Mouse (Mus musculus) forebrain, embryonic 16.5 days (tissue): ENCODE measurements around the gene Ldhd. TPM values are rescaled to one million over a fixed set of nuclear protein-coding genes. Genes with fewer than 3 reads are reported as not detected.

Experiments used
- ATAC-seq: fragments of 200-750 bp; cut with Nextera tagmentation; 2 replicates; pipeline ENCODE4 v1.8.0; 2017; ENCODE audit warnings: mild to moderate bottlenecking, moderate library complexity
- H3K27ac ChIP-seq: fragments of 300-500 bp; sonication (generic); 2 replicates; pipeline ENCODE4 v1.5.1; 2014; ENCODE audit warnings: low read length, control low read depth
- H3K27me3 ChIP-seq: fragments of 300-500 bp; sonication (generic); replicated peaks from 2 replicates; pipeline ENCODE4 v1.6.1; 2014; ENCODE audit warnings: low read length; ENCODE audit not compliant: control insufficient read depth, insufficient read depth
- H3K36me3 ChIP-seq: fragments of 300-500 bp; sonication (generic); 2 replicates; pipeline ENCODE4 v1.6.1; 2014; ENCODE audit not compliant: control insufficient read depth, insufficient read depth
- H3K4me1 ChIP-seq: fragments of 300-500 bp; sonication (generic); replicated peaks from 2 replicates; pipeline ENCODE4 v1.6.1; 2014; ENCODE audit warnings: low read length; ENCODE audit not compliant: control insufficient read depth, insufficient read depth
- H3K4me2 ChIP-seq: fragments of 300-500 bp; sonication (generic); 2 replicates; pipeline ENCODE4 v1.6.1; 2014; ENCODE audit warnings: mild to moderate bottlenecking, low read length, control low read depth
- H3K4me3 ChIP-seq: fragments of 300-500 bp; sonication (generic); replicated peaks from 2 replicates; pipeline ENCODE4 v1.5.1; 2014; ENCODE audit warnings: mild to moderate bottlenecking, low read length, control low read depth
- H3K9ac ChIP-seq: fragments of 300-500 bp; sonication (generic); replicated peaks from 2 replicates; pipeline ENCODE4 v1.6.1; 2014; ENCODE audit warnings: low read depth, low read length, control low read depth
- H3K9me3 ChIP-seq: fragments of 300-500 bp; sonication (generic); 2 replicates; pipeline ENCODE4 v1.6.1; 2016; ENCODE audit warnings: low read length; ENCODE audit not compliant: control insufficient read depth
- WGBS: fragments of 180-500 bp; shearing (Covaris S2); extraction: QIAGEN DNeasy Blood & Tissue Kit; methylation state at CpG from one replicate; pipeline ENCODE4 v1.1.7; 2014; 5-methylcytosine and 5-hydroxymethylcytosine counted together
- polyA plus RNA-seq: library from polyadenylated mRNA; unstranded; fragments of >200 nt; fragmentation: Nextera tagmentation; extraction: Ambion mirVana; gene quantifications from 2 replicates; pipeline ENCODE4 v1.2.1, GENCODE M21; 2015

Ldhd gene
- polyA plus RNA-seq, result 0.71 TPM in 2 replicates

DNA sequence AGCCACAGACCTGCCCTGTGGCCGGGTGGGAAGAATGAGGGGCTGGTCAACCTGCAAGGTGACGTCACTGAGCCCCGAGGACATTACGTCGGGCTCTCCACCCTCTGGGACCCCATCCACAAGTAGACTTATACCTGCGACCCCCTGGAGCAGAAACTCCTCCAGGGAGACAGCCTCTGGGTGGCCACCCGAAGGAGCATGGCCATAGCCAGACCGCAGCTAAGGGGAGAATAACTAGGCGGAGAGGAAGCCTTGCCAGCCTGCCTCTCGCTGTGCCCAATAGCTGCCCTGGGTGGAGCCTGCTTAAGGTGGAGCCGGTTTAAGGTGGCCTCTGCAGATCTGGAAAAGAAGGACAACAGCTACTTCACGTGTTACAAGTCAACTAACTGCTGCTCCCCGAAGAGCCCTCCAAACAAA is at the start of gene Ldhd:
Gene Ldhd, minus strand, starts transcription at position 270 of the 417 bp plus-strand sequence.
- H3K9ac ChIP-seq, result peak within 1 kb of the TSS; percentile 18; the same call in 1 of the 2 replicates
- ATAC-seq, result no peak
- no peaks in the 10 kb centered on the region for H3K9me3 ChIP-seq
- H3K4me3 ChIP-seq, result peak within 1 kb of the TSS; percentile 28
- peak within 1 kb of the TSS; percentile 42 for H3K4me2 ChIP-seq
- H3K36me3 ChIP-seq, result no peaks in the 10 kb centered on the region
- H3K27ac ChIP-seq, result no peak within 1 kb of the TSS
- WGBS, result 24% methylated on average over 13 of the region's 13 CpGs
- H3K27me3 ChIP-seq, result no peaks in the 10 kb centered on the region
- peaks cover 4% of the 10 kb centered on the region for H3K4me1 ChIP-seq

DNA sequence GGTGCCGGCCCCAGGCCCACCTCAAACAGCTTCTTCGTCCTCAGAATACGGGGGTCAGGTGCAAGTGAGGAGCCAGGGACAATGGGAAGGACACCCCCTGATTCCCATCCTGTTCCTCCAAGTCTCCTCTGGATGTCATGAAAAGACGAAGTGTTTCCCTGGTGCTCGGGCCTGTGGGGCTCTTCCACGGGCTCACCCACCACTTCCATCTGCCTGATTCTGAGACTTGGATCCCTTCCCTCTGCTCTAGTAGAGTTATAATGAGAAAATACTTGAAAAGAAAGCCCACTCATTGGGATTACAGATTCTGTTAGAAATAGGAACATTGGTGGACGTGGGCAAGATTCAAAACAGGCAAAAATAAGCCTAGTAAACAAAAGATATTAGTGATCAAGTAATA is 48.7 kb upstream of the Ldhd start:
- Histone ChIP-seq H3K4me3 (no peak overlapping the region), H3K4me1 (no peaks in the 10 kb centered on the region), H3K36me3 (no peaks in the 10 kb centered on the region), H3K27me3 (no peaks in the 10 kb centered on the region), H3K27ac (no peak overlapping the region), H3K9me3 (peaks cover 2% of the 10 kb centered on the region; the same call in 1 of the 2 replicates), H3K4me2 (no peak overlapping the region), H3K9ac (no peak overlapping the region)
- no peak for ATAC-seq
- WGBS, result 87% methylated on average over 7 of the region's 7 CpGs

DNA sequence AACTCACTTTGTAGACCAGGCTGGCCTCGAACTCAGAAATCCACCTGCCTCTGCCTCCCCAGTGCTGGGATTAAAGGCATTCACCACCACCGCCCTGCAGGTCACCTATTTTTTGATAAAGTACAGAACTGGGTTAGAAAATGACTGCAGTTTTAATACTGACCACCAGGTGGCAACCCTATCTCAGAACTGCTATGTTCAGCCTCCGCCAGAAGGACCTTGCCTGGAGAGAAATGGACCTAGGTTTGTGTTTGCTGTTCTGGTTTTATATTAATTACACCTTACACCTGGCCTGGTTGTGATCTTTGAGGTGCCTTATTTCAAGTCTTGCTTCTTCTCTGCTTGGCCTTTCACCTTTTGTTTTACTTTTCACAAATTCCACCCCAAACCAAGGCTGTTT is 47.9 kb upstream of the Ldhd start:
- Histone ChIP-seq H3K9ac (no peak overlapping the region), H3K27ac (no peak overlapping the region), H3K4me1 (no peaks in the 10 kb centered on the region), H3K4me3 (no peak overlapping the region), H3K4me2 (no peak overlapping the region), H3K36me3 (no peaks in the 10 kb centered on the region), H3K9me3 (peaks cover 2% of the 10 kb centered on the region; the same call in 1 of the 2 replicates), H3K27me3 (no peaks in the 10 kb centered on the region)
- 28% methylated on average over 3 of the region's 3 CpGs for WGBS
- no peak for ATAC-seq

DNA sequence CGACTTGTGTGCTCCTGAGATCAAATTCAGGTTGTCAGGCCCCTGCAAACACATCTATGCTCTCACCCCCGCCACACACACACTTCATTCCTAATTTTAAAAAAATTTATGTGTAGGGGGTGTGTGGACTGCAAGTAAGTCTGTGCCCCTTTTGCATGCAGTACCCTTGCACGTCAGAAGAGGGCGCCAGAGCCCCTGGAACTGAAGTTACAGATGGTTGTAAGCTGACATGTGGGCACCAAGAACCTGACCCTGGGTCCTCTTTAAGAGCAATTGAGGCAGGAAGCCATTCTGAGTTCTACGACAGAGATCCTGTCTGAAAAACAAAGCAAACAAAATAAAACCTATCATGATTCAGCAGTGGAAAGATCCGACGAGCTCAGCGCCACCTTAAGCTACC is 46.1 kb upstream of the Ldhd start:
- 79% methylated on average over 8 of the region's 8 CpGs for WGBS
- ATAC-seq, result no peak
- Histone ChIP-seq H3K4me2 (no peak overlapping the region), H3K4me3 (no peak overlapping the region), H3K27me3 (no peaks in the 10 kb centered on the region), H3K27ac (no peak overlapping the region), H3K9me3 (peaks cover 2% of the 10 kb centered on the region; the same call in 1 of the 2 replicates), H3K9ac (no peak overlapping the region), H3K36me3 (no peaks in the 10 kb centered on the region), H3K4me1 (no peaks in the 10 kb centered on the region)

DNA sequence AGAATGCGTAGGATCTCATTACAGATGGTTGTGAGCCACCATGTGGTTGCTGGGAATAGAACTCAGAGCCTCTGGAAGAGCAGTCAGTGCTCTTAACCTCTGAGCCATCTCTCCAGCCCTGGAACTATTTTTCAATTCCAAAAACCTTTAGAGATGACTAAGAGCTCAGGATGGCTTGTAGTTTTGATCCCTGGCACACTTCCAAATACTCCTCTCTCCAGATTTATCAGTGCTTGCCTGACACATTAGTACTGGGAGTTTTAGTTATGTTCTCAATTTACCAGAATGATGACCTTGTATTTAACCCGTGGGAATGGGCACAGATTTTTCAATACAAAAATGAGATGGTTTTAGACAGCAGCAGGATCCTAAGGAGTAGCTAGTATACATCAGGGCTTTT is 36.6 kb upstream of the Ldhd start:
- Histone ChIP-seq H3K9me3 (no peaks in the 10 kb centered on the region), H3K9ac (no peak overlapping the region), H3K27me3 (no peaks in the 10 kb centered on the region), H3K27ac (no peak overlapping the region), H3K4me3 (no peak overlapping the region), H3K4me2 (no peak overlapping the region), H3K4me1 (no peaks in the 10 kb centered on the region), H3K36me3 (peaks cover 21% of the 10 kb centered on the region)
- 92% methylated on average over 2 of the region's 2 CpGs for WGBS
- no peak for ATAC-seq

DNA sequence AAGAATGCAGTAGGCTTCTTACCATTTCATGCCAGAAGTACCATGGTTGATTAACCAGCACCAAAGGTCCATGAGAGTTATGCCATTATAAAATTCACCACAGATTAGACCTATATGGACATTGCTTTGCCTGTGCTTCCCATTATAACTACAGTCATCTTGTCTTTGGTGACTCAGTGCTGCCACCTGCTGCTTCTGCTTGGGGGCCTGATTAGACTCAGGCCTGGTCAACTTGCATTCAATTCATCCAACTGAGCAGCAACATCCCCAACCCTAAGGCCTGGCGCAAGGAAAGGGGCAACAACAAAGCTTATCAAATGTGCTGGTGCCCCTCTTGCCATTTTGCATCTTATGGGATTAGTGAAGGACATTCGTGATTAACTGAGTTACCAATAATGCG is 32.3 kb upstream of the Ldhd start:
- H3K27me3 ChIP-seq, result no peaks in the 10 kb centered on the region
- H3K4me2 ChIP-seq, result no peak overlapping the region
- H3K4me3 ChIP-seq, result no peak overlapping the region
- H3K36me3 ChIP-seq, result peaks cover 2% of the 10 kb centered on the region; the same call in 1 of the 2 replicates
- no peaks in the 10 kb centered on the region for H3K4me1 ChIP-seq
- no peak overlapping the region for H3K9ac ChIP-seq
- H3K27ac ChIP-seq, result no peak overlapping the region
- 87% methylated on average over 3 of the region's 3 CpGs for WGBS
- H3K9me3 ChIP-seq, result no peaks in the 10 kb centered on the region
- ATAC-seq, result no peak

DNA sequence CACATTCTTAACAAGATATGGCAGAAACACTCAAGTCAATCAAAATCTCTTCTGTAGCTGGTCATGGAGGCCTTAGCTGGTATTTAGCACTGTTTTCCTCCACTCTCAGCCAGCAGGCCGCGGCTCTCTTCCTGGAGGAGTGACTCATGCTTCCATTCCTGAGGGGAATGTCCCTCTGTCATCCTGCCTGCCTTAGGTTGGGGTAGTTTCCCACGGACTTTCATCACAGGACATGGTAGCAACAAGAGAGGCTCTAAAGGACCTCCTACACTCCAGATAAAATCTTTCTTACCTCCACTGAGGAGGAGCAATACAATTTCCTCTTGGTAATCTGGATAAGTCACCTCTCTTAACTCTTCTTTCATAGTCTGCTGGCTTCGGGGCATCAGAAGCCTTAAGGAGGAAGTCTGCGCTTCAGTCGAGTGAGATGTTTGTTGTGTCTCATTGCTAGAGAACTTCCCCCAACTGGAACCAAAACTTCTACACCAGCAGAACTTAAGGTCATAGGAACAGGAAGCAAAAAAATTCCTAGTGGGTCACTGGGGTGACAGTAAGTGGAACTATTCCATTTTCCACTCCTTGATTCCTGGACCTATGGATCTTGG is 28.7 kb upstream of the Ldhd start:
- Histone ChIP-seq H3K27ac (no peak overlapping the region), H3K9ac (no peak overlapping the region)

DNA sequence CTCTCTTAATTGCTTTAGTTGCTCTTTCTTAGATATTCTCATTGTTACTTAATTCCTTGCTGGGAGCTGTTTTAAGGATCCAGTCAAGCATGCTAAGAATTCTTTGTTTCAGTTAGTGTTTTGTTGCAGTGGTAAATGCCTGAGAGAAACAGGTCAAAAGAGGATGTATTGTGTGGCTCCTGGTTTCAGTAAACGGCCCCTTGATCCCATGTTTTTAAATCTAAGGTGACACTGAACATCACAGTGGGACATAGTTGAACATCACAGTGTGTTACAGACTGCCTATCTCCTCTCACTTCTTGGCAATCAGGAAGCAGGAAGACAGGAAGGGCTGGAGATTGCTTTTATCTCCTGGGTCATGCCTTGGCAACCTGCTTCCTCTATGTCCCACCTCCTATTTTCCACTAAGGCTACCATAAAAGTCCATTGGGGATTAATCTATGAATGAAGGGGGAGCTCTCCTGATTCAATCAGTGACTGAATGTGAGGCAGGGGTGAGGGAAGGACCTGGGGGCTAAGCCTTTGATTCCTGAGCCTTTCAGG is 27.2 kb upstream of the Ldhd start:
- Histone ChIP-seq H3K4me1 (0 out of 2 replicates have a peak, but pooled peaks cover 2% of the 10 kb centered on the region), H3K4me2 (no peak overlapping the region), H3K36me3 (peaks cover 2% of the 10 kb centered on the region; the same call in 1 of the 2 replicates), H3K27ac (no peak overlapping the region), H3K4me3 (no peak overlapping the region), H3K9me3 (no peaks in the 10 kb centered on the region), H3K9ac (no peak overlapping the region), H3K27me3 (no peaks in the 10 kb centered on the region)
- ATAC-seq, result no peak
- 14% methylated on average over 1 of the region's 1 CpGs for WGBS

More for the DNA sequence above, 28.7 kb upstream of the Ldhd start:
- Histone ChIP-seq H3K4me1 (0 out of 2 replicates have a peak, but pooled peaks cover 2% of the 10 kb centered on the region), H3K9me3 (no peaks in the 10 kb centered on the region), H3K4me3 (no peak overlapping the region), H3K27me3 (no peaks in the 10 kb centered on the region), H3K4me2 (no peak overlapping the region), H3K36me3 (peaks cover 2% of the 10 kb centered on the region; the same call in 1 of the 2 replicates)
- no peak for ATAC-seq
- 93% methylated on average over 6 of the region's 6 CpGs for WGBS

DNA sequence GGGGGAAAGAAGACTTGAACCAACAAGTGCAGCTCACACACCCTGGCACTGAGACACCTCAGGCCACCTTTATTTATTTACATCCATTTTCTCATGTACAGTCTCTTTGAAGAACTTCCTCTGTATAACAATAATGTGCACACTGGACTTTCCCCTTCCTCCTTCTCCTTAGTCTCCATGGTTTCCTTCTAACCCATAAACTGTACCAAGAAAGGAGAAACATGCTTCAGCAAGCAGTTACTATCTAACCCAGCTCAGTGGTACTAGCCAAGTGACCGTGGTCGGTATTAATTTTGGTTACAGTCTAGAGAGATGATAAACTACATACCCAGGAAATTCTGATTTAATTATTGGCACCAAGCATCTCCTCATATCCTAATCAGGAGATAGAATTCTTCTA is 23.4 kb upstream of the Ldhd start:
- 0 out of 2 replicates have a peak, but pooled peaks cover 2% of the 10 kb centered on the region for H3K4me1 ChIP-seq
- no peak for ATAC-seq
- H3K27ac ChIP-seq, result no peak overlapping the region
- H3K4me3 ChIP-seq, result no peak overlapping the region
- no peaks in the 10 kb centered on the region for H3K27me3 ChIP-seq
- no peaks in the 10 kb centered on the region for H3K9me3 ChIP-seq
- no peaks in the 10 kb centered on the region for H3K36me3 ChIP-seq
- no peak overlapping the region for H3K9ac ChIP-seq
- H3K4me2 ChIP-seq, result no peak overlapping the region
- 95% methylated on average over 2 of the region's 2 CpGs for WGBS
